Mouse (Mus musculus) liver, adult 2 months (tissue): Measurements from ENCODE around the gene Gna11. TPM values are rescaled to one million over a fixed set of nuclear protein-coding genes. Genes with fewer than 3 reads are reported as not detected.

Source experiments
- DNase-seq: peaks from one replicate; pipeline ENCODE4 v3.0.0-alpha.2; 2011; ENCODE audit warnings: low read depth, low spot score; ENCODE audit errors: extremely low read depth
- H3K27ac ChIP-seq: fragments of 200-500 bp; replicated peaks from 2 replicates; pipeline ENCODE4 v1.5.1; 2012; ENCODE audit warnings: low read depth, mild to moderate bottlenecking, control low read depth, inconsistent platforms, low read length; ENCODE audit not compliant: insufficient read depth
- H3K27me3 ChIP-seq: fragments of 200-500 bp; 2 replicates; pipeline ENCODE4 v1.6.1; 2012; ENCODE audit warnings: mild to moderate bottlenecking, moderate library complexity, low read length, inconsistent platforms; ENCODE audit not compliant: control insufficient read depth, insufficient read depth
- H3K36me3 ChIP-seq: fragments of 200-500 bp; 2 replicates; pipeline ENCODE4 v1.6.1; 2012; ENCODE audit warnings: low read length, inconsistent platforms; ENCODE audit not compliant: control insufficient read depth, insufficient read depth
- H3K4me1 ChIP-seq: fragments of 200-500 bp; 2 replicates; pipeline ENCODE4 v1.6.1; 2011; ENCODE audit warnings: low read length; ENCODE audit not compliant: control insufficient read depth, insufficient read depth
- H3K4me3 ChIP-seq: fragments of 200-500 bp; 2 replicates; pipeline ENCODE4 v1.5.1; 2011; ENCODE audit warnings: low read depth, mild to moderate bottlenecking, control low read depth, low read length, moderate library complexity; ENCODE audit not compliant: insufficient read depth
- H3K79me2 ChIP-seq: fragments of 200-500 bp; 2 replicates; pipeline ENCODE4 v1.6.1; 2012; ENCODE audit warnings: inconsistent platforms, mild to moderate bottlenecking, low read length, moderate library complexity; ENCODE audit not compliant: control insufficient read depth, insufficient read depth
- H3K9ac ChIP-seq: fragments of 200-500 bp; 2 replicates; pipeline ENCODE4 v1.6.1; 2012; ENCODE audit warnings: low read depth, mild to moderate bottlenecking, control low read depth, inconsistent platforms, low read length
- CTCF ChIP-seq: fragments of 200-500 bp; IDR thresholded peaks from 2 replicates; pipeline ENCODE4 v1.5.1; 2011; ENCODE audit warnings: low read depth, low read length, control low read depth
- POLR2A ChIP-seq: fragments of 200-500 bp; IDR thresholded peaks from 2 replicates; pipeline ENCODE4 v1.6.1; 2011; ENCODE audit warnings: low read length, control low read depth; ENCODE audit not compliant: insufficient read depth; ENCODE audit errors: extremely low read depth
- WGBS: fragments of 180-500 bp; shearing (Covaris S2); methylation state at CpG from one replicate; pipeline ENCODE4 v1.1.7; 2018; 5-methylcytosine and 5-hydroxymethylcytosine counted together
- polyA plus RNA-seq: library from polyadenylated mRNA; depleted of rRNA; stranded (reverse); fragments of >200 nt; gene quantifications from 2 replicates; pipeline ENCODE4 v1.2.3, GENCODE M21; 2012; rRNA removed
- total RNA-seq: library from RNA; depleted of rRNA; stranded (reverse); fragments of >200 nt; gene quantifications from 2 replicates; pipeline ENCODE4 v1.2.3, GENCODE M21; 2014; rRNA removed

Gene Gna11
- total RNA-seq (20.7 and 27.3 TPM in 2 replicates), polyA plus RNA-seq (61.6 and 64.2 TPM in 2 replicates)

GRCm38 (mm10) chr10:81545161-81545747, at the start of gene Gna11:
Gene Gna11, minus strand, starts transcription at chr10:81545190.
- DNase-seq, result peak; percentile 88
- peak within 1 kb of the TSS; percentile 53 for H3K27ac ChIP-seq
- H3K4me1 ChIP-seq, result peaks cover 34% of the 10 kb centered on the region
- no peaks in the 10 kb centered on the region for H3K36me3 ChIP-seq
- TF ChIP-seq POLR2A (no peak), CTCF (no peak)
- H3K4me3 ChIP-seq, result peak within 1 kb of the TSS; percentile 72
- 2% methylated on average over 59 of the region's 59 CpGs for WGBS
- peaks cover 44% of the 10 kb centered on the region for H3K79me2 ChIP-seq
- H3K27me3 ChIP-seq, result no peaks in the 10 kb centered on the region
- peak within 1 kb of the TSS; percentile 81 for H3K9ac ChIP-seq

- DNase-seq, result no peak
- no peaks in the 10 kb centered on the region for H3K4me1 ChIP-seq
- no peaks in the 10 kb centered on the region for H3K27me3 ChIP-seq
- no peak overlapping the region for H3K4me3 ChIP-seq
- no peak overlapping the region for H3K27ac ChIP-seq
- WGBS, result 88% methylated on average over 18 of the region's 18 CpGs
- no peaks in the 10 kb centered on the region for H3K36me3 ChIP-seq
- H3K9ac ChIP-seq, result no peak overlapping the region
- no peak for TF ChIP-seq POLR2A
- H3K79me2 ChIP-seq, result no peaks in the 10 kb centered on the region
These were observed 48.9 kb upstream of the Gna11 start for GRCm38 (mm10) chr10:81593935-81594334.

GRCm38 (mm10) chr10:81593223-81593622, 48.2 kb upstream of the Gna11 start:
- no peak for DNase-seq
- H3K79me2 ChIP-seq, result no peaks in the 10 kb centered on the region
- no peak for TF ChIP-seq CTCF
- no peak for TF ChIP-seq POLR2A
- H3K27me3 ChIP-seq, result no peaks in the 10 kb centered on the region
- H3K4me1 ChIP-seq, result no peaks in the 10 kb centered on the region
- H3K9ac ChIP-seq, result no peak overlapping the region
- no peak overlapping the region for H3K27ac ChIP-seq
- no peaks in the 10 kb centered on the region for H3K36me3 ChIP-seq
- WGBS, result 80% methylated on average over 4 of the region's 4 CpGs
- H3K4me3 ChIP-seq, result no peak overlapping the region

- Histone ChIP-seq H3K4me1 (no peaks in the 10 kb centered on the region), H3K79me2 (no peaks in the 10 kb centered on the region), H3K27ac (no peak overlapping the region), H3K4me3 (no peak overlapping the region), H3K9ac (no peak overlapping the region), H3K27me3 (no peaks in the 10 kb centered on the region), H3K36me3 (peaks cover 2% of the 10 kb centered on the region; the same call in 1 of the 2 replicates)
- 81% methylated on average over 7 of the region's 7 CpGs for WGBS
- no peak for DNase-seq
- TF ChIP-seq POLR2A (no peak), CTCF (no peak)
These were observed 47.6 kb upstream of the Gna11 start for GRCm38 (mm10) chr10:81592631-81593030.

DNA sequence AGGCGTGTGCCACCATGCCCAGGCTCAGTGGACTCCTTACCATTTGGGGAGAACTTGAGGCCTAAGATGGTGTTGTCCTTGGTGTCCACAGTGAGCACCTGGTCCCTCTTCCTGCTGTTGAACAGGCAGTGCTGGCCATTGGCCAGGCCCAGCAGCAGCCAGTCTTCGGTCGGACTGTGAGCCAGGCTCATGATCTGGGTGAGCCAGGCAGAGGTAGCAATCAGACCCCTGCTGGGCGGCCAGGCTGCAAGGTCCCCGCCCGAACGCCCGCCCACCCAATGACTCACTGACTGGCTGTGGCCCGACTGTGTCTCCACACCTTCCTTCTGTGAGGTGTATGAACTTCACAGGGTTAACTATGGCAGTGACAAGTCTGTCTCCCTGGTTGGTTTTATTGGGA, 46.9 kb upstream of the Gna11 start:
- Histone ChIP-seq H3K4me3 (no peak overlapping the region), H3K79me2 (no peaks in the 10 kb centered on the region), H3K4me1 (no peaks in the 10 kb centered on the region), H3K9ac (no peak overlapping the region), H3K27ac (no peak overlapping the region), H3K27me3 (no peaks in the 10 kb centered on the region), H3K36me3 (peaks cover 2% of the 10 kb centered on the region; the same call in 1 of the 2 replicates)
- WGBS, result 81% methylated on average over 9 of the region's 9 CpGs
- DNase-seq, result no peak
- no peak for TF ChIP-seq POLR2A
- TF ChIP-seq CTCF, result no peak

GRCm38 (mm10) chr10:81588739-81589138, 43.7 kb upstream of the Gna11 start:
- Histone ChIP-seq H3K27me3 (no peaks in the 10 kb centered on the region), H3K9ac (no peak overlapping the region), H3K36me3 (peaks cover 2% of the 10 kb centered on the region; the same call in 1 of the 2 replicates), H3K4me3 (no peak overlapping the region), H3K4me1 (no peaks in the 10 kb centered on the region), H3K27ac (no peak overlapping the region), H3K79me2 (no peaks in the 10 kb centered on the region)
- no peak for DNase-seq
- 92% methylated on average over 7 of the region's 7 CpGs for WGBS
- TF ChIP-seq POLR2A (no peak), CTCF (no peak)
